Mouse (Mus musculus) ovary, postnatal 10 days (tissue): ENCODE results near the gene Psmc3ip.
A peak's percentile ranks its signal among the peaks of the same experiment; 100 is the strongest.
"Not testable (repeated sequence)": the region's sequence is repeated elsewhere in the genome, so short reads cannot be mapped to it uniquely, and the experiment has no call there.

ENCODE experiments used
- DNase-seq: peaks from one replicate; pipeline ENCODE4 v3.0.0; 2022; ENCODE audit warnings: low spot score

Gene Psmc3ip

GRCm38 (mm10) chr11:101095314-101096024, at the start of gene Psmc3ip:
Gene Psmc3ip (minus strand): TSS chr11:101095436.
- DNase-seq: peak; percentile 75

GRCm38 (mm10) chr11:101143338-101144225, 48.3 kb upstream of the Psmc3ip start:
- no peak for DNase-seq

GRCm38 (mm10) chr11:101142215-101142967, 47.2 kb upstream of the Psmc3ip start:
- DNase-seq: no peak

- DNase-seq: no peak
Observed at GRCm38 (mm10) chr11:101141088-101141487, 45.9 kb upstream of the Psmc3ip start.

GRCm38 (mm10) chr11:101140164-101140819, 45.1 kb upstream of the Psmc3ip start:
- no peak for DNase-seq

GRCm38 (mm10) chr11:101138536-101139181, 43.4 kb upstream of the Psmc3ip start:
- DNase-seq: no peak

GRCm38 (mm10) chr11:101137000-101137399, 41.8 kb upstream of the Psmc3ip start:
- no peak for DNase-seq

GRCm38 (mm10) chr11:101134217-101134865, 39.1 kb upstream of the Psmc3ip start:
- DNase-seq: no peak

- DNase-seq: no peak
Observed at GRCm38 (mm10) chr11:101133037-101133436, 37.8 kb upstream of the Psmc3ip start.

GRCm38 (mm10) chr11:101131701-101132100, 36.5 kb upstream of the Psmc3ip start:
- no peak for DNase-seq

GRCm38 (mm10) chr11:101131187-101131586, 36.0 kb upstream of the Psmc3ip start:
- no peak for DNase-seq

GRCm38 (mm10) chr11:101130056-101130756, 35.0 kb upstream of the Psmc3ip start:
- DNase-seq: no peak

- no peak for DNase-seq
Observed at GRCm38 (mm10) chr11:101128996-101129577, 33.9 kb upstream of the Psmc3ip start.

- DNase-seq: no peak
Observed at GRCm38 (mm10) chr11:101127075-101127474, 31.8 kb upstream of the Psmc3ip start.

- not testable (repeated sequence) for DNase-seq
Observed at GRCm38 (mm10) chr11:101125008-101125407, 29.8 kb upstream of the Psmc3ip start.

- not testable (repeated sequence) for DNase-seq
Observed at GRCm38 (mm10) chr11:101124494-101124893, 29.3 kb upstream of the Psmc3ip start.

GRCm38 (mm10) chr11:101120545-101121188, 25.4 kb upstream of the Psmc3ip start:
- no peak for DNase-seq

- peak; percentile 94 for DNase-seq
Observed at GRCm38 (mm10) chr11:101119761-101120544, 24.7 kb upstream of the Psmc3ip start, which contains the start of the genes Retreg3 and Tubg1. Gene Retreg3 (minus strand): TSS chr11:101119893. Gene Tubg1 (plus strand): TSS chr11:101119938.
